Comparison of ENCODE assay signal across 8 mouse cellular contexts in genomic region chr5:92136536-92137238, GRCm38 (mm10). TPM values are rescaled to one million over a fixed set of nuclear protein-coding genes. Genes with fewer than 3 reads are reported as not detected.
A peak's percentile ranks its signal among the peaks of the same experiment; 100 is the strongest.
DNase-seq lines count a peak whose midpoint lies in the region; ATAC-seq lines count a peak whose summit lies in the region.

No protein-coding gene starts in this region.

- no peaks in the 10 kb centered on the region for H3K9me3 ChIP-seq in liver, embryonic 11.5 days (ENCODE audit: control insufficient read depth, low read length)
- H3K9me3 ChIP-seq in forebrain, embryonic 10.5 days: no peaks in the 10 kb centered on the region; the same call in 1 of the 2 replicates
- no peaks in the 10 kb centered on the region for H3K9me3 ChIP-seq in limb, embryonic 12.5 days

- peak overlapping the region; percentile 76 for H3K4me3 ChIP-seq in liver, embryonic 11.5 days (ENCODE audit: low read depth, low read length)
- H3K4me3 ChIP-seq in forebrain, embryonic 10.5 days: peak overlapping the region; percentile 89
- H3K4me3 ChIP-seq in limb, embryonic 12.5 days (replicated peaks): peak overlapping the region; percentile 87

- peaks cover 18% of the 10 kb centered on the region for H3K4me1 ChIP-seq in liver, embryonic 11.5 days (replicated peaks; ENCODE audit: control insufficient read depth, insufficient read depth, low read length)
- H3K4me1 ChIP-seq in forebrain, embryonic 10.5 days: peaks cover 29% of the 10 kb centered on the region
- H3K4me1 ChIP-seq in limb, embryonic 12.5 days (replicated peaks): peaks cover 26% of the 10 kb centered on the region

- no peak overlapping the region; the same call in 1 of the 2 replicates for H3K9ac ChIP-seq in liver, embryonic 11.5 days (ENCODE audit: low read depth, low read length)
- H3K9ac ChIP-seq in limb, embryonic 12.5 days (replicated peaks): peak overlapping the region; percentile 56; the same call in 1 of the 2 replicates

- H3K27ac ChIP-seq in liver, embryonic 11.5 days (ENCODE audit: low read depth, low read length): no peak overlapping the region
- H3K27ac ChIP-seq in forebrain, embryonic 10.5 days: 0 out of 2 replicates have a peak overlapping the region, but pooled peaks have one; percentile 92
- no peak overlapping the region for H3K27ac ChIP-seq in limb, embryonic 12.5 days

- no peaks in the 10 kb centered on the region for H3K36me3 ChIP-seq in liver, embryonic 11.5 days (ENCODE audit: control insufficient read depth, insufficient read depth, low read length)
- peaks cover 6% of the 10 kb centered on the region for H3K36me3 ChIP-seq in forebrain, embryonic 10.5 days (replicated peaks)
- H3K36me3 ChIP-seq in limb, embryonic 12.5 days: peaks cover 4% of the 10 kb centered on the region; the same call in 1 of the 2 replicates
- no peaks in the 10 kb centered on the region for H3K36me3 ChIP-seq in splenic B cell, adult 2 months (ENCODE audit: control insufficient read depth, insufficient read depth, low read length, poor library complexity, severe bottlenecking)

- WGBS in liver, embryonic 11.5 days: 58% methylated on average over 9 of the region's 9 CpGs
- WGBS in forebrain, embryonic 10.5 days: 66% methylated on average over 9 of the region's 9 CpGs
- 66% methylated on average over 9 of the region's 9 CpGs for whole genome bisulfite sequencing in limb, embryonic 12.5 days

- ATAC-seq in liver, embryonic 11.5 days (replicated peaks; ENCODE audit: low FRiP score): no peak
- no peak for ATAC-seq in limb, embryonic 12.5 days (ENCODE audit: insufficient number of reproducible peaks, insufficient read depth, low FRiP score, low TSS enrichment, low read depth)

- no peak for DNase-seq in liver, embryonic 11.5 days (ENCODE audit: low spot score)
- DNase-seq in liver: no peak
- DNase-seq in forebrain, embryonic 10.5 days (ENCODE audit: extremely low spot score, low spot score): no peak
- DNase-seq in splenic B cell, adult 2 months (ENCODE audit: low read depth, low spot score): peak; percentile 63
- DNase-seq in layer of hippocampus, postnatal 25 days (ENCODE audit: extremely low spot score in 1 of 2, low spot score in 1 of 2): no peak
- DNase-seq in urinary bladder, postnatal 4 days (ENCODE audit: low spot score in 2 of 2): no peak
- DNase-seq in frontal cortex, postnatal 14 days (ENCODE audit: low spot score in 2 of 2): no peak

- no peaks in the 10 kb centered on the region for H3K27me3 ChIP-seq in liver, embryonic 11.5 days (replicated peaks; ENCODE audit: control insufficient read depth, insufficient read depth, low read length)
- peaks cover 8% of the 10 kb centered on the region for H3K27me3 ChIP-seq in forebrain, embryonic 10.5 days (ENCODE audit: poor library complexity, severe bottlenecking)
- no peaks in the 10 kb centered on the region for H3K27me3 ChIP-seq in limb, embryonic 12.5 days
- H3K27me3 ChIP-seq in splenic B cell, adult 2 months (ENCODE audit: control insufficient read depth, insufficient read depth, low read length, poor library complexity, severe bottlenecking): no peaks in the 10 kb centered on the region

- H3K4me2 ChIP-seq in liver, embryonic 11.5 days: peak overlapping the region; percentile 94
- peak overlapping the region; percentile 62 for H3K4me2 ChIP-seq in limb, embryonic 12.5 days

RNA-seq across cellular contexts. Expression of gene Uso1, which starts 1.1 kb away (rescaled TPM):
- 24.1 and 26.9 TPM in 2 replicates for polyA plus RNA-seq in liver, embryonic 11.5 days (2014; fragmentation: Nextera tagmentation; extraction: Ambion mirVana)
- 37.0 and 38.8 TPM in 2 replicates for polyA plus RNA-seq in forebrain, embryonic 10.5 days (2016; fragmentation: Nextera tagmentation; extraction: Ambion mirVana)
- 47.9 and 50.1 TPM in 2 replicates for polyA plus RNA-seq in limb, embryonic 12.5 days (2016; fragmentation: Nextera tagmentation; extraction: Ambion mirVana)
- 10 to 100 TPM; 81.8 to 83.5 TPM for total RNA-seq in layer of hippocampus, postnatal 25 days (2021)

RNA-seq across cellular contexts. Expression of gene G3bp2, which starts 53.2 kb away (rescaled TPM):
- 127 and 143 TPM in 2 replicates for polyA plus RNA-seq in liver, embryonic 11.5 days (2014; fragmentation: Nextera tagmentation; extraction: Ambion mirVana)
- polyA plus RNA-seq in forebrain, embryonic 10.5 days (2016; fragmentation: Nextera tagmentation; extraction: Ambion mirVana): 278 and 287 TPM in 2 replicates
- 209 and 226 TPM in 2 replicates for polyA plus RNA-seq in limb, embryonic 12.5 days (2016; fragmentation: Nextera tagmentation; extraction: Ambion mirVana)
- 100 to 1,000 TPM; 214 to 234 TPM for total RNA-seq in layer of hippocampus, postnatal 25 days (2021)
